Mouse (Mus musculus): ENCODE data around the gene Mgat4a. TPM values are rescaled to one million over a fixed set of nuclear protein-coding genes. Genes with fewer than 3 reads are reported as not detected.

Gene Mgat4a
- 1 to 10 TPM; 5.1 to 8.5 TPM for total RNA-seq (2021)
- long read RNA-seq, experiment 1, partial matches to known transcripts: 0 of 1 reads
- long read RNA-seq, experiment 1, other reads (novel, unspliced or antisense): 1 of 1 reads
- long read RNA-seq, experiment 2, full-length matches to known transcripts: 1 of 1 reads
- long read RNA-seq, experiment 2, partial matches to known transcripts: 0 of 1 reads
- long read RNA-seq, experiment 2, other reads (novel, unspliced or antisense): 0 of 1 reads

DNA sequence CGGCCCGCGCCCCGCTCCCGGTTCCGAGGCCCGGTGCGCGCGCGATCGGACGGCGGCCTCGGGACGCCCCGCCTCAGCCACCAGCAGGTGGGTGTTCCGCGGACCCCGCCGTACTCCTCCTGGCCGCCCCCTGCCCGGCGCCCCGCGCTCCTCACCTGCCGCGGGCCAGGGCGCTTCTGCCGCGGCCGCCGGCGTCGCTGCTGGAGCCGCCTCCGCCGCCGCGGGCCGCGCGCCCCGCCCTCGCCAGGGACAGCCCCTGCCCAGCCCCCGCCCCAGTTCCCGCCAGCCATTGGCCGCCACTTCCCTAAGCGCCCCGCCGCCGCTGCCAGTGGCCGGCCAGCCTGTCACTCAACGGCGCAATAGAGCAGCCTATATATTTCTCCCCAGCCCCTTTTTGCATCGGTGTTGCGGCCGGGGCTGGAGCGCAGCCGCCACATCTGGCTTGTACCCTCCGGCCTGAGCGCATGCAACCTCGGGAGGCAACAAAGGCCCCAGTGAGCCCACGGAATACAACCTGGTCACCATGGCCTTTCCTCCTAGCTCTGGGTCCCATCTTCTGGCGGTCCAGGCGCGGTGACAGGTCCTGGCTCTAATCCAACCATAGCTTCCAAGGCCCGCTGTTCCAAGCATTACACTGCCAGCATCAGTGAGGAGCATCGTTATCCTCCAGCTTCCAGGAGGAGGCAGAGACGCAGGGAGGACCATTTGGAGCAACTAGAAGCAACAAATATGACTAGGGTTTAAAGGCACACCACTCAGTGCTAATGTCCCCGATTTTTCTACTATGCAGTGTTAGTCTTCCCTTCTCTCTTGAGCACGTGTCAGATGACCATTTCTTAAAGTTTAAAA lies at the start of gene Mgat4a:
Mgat4a (minus strand) TSS at position 207 of the 849 bp plus-strand sequence.
- DNase-seq: peak; percentile 91
- intact Hi-C loops (cut with DNase I; ENCODE audit: low total_unique reads): no loop called here

DNA sequence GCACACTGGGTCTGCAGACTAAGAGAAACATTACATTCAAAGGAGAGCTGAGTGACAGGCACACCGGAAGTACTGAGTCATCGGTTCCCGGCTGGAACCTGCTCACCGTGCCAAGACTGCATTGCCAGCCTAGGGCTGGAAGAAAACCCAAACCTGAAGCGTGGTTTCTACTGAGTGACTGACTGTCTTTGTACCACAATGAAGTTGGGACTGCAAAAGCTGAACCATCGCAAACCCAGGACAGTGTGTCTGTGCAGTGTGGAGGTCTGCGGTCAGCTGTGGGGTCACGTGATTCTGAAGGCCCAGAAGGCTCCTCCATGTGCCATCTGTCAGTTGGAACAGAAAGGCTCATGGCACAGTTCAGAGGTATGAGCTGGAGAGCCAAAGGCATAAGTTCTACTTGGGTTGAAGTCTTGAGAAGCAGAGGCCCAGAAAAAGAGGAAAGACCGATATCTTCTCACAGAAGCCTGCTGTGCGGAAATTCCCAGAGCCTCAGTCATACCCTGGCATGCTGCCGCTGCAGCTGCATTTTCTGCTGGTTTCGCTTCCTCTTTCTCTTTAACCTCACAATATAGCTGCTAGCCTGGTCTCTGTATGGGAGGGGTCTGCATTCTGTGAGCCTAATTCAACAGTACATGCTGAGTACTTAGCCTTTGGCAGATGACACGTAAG lies 45.1 kb upstream of the Mgat4a start:
- peak; percentile 75 for DNase-seq
- intact Hi-C loops (cut with DNase I; ENCODE audit: low total_unique reads): no loop called here

DNA sequence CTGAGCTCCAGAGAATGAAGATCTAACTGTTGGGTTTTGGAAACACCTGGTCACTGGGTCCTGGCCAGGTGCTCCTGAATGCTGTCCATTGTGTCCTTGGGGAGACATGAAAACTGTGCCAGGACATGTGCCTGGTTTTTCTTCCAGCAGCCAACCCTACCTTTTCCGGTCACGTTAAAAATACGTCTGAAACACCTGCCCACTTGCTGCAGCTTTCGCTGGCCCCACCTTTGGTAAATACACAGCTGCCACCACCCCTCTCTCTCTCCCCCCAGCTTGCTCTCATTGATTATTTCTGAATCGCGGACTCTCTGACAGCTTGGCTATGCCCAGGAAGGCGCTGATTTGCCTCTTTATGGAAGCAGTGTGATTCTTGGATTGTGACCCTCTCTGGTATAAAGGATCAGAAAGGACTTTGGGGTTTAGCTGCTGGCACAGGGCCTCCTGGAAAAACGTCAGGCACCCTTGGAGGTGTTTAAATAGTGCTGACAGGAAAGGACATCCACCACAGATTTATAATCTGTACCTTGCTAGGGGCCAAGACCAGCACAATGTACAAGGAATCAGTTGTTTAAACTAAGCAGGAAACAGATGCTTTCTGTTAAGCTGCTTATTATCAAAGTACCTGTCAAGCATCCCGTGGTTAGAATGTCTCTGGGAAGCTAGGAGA lies 43.1 kb upstream of the Mgat4a start:
- no peak for DNase-seq
- intact Hi-C loops (cut with DNase I; ENCODE audit: low total_unique reads): no loop called here

DNA sequence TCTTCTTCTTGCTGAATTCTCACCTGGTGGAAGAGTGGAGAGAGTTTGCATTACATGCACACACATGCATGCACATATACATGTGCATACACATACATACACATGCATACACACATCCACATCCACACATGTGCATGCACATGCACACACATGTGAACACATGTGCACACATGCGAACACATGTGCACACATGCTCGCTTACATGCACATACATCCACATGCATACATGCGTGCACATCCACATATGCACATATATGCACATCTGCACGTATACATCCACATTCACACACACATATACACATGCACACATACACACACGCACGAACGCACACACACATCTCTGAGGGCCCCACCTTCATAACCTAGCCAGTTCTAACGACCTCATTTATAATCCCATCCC lies 42.4 kb upstream of the Mgat4a start:
- intact Hi-C loops (cut with DNase I; ENCODE audit: low total_unique reads): no loop called here
- no peak for DNase-seq

DNA sequence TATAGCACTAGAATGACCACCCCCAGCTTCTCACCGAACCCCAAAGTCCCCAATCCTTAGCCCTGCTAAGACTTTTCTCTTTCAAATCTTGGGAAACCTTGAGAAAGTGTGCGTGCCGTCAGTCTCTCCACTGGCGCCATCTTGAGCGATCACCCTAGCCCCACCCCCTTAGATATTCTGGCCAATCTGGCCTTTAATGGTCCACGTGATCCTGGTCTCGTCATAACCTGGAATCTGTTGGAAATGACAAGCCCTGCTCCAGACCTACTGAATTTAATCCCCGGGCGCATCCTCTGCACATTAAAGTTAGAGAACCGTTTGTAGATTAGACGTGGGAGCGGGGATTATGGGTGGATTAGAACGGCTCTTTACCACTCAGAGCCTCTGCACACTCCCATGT lies 38.9 kb upstream of the Mgat4a start:
- intact Hi-C loops (cut with DNase I; ENCODE audit: low total_unique reads): no loop called here
- no peak for DNase-seq

DNA sequence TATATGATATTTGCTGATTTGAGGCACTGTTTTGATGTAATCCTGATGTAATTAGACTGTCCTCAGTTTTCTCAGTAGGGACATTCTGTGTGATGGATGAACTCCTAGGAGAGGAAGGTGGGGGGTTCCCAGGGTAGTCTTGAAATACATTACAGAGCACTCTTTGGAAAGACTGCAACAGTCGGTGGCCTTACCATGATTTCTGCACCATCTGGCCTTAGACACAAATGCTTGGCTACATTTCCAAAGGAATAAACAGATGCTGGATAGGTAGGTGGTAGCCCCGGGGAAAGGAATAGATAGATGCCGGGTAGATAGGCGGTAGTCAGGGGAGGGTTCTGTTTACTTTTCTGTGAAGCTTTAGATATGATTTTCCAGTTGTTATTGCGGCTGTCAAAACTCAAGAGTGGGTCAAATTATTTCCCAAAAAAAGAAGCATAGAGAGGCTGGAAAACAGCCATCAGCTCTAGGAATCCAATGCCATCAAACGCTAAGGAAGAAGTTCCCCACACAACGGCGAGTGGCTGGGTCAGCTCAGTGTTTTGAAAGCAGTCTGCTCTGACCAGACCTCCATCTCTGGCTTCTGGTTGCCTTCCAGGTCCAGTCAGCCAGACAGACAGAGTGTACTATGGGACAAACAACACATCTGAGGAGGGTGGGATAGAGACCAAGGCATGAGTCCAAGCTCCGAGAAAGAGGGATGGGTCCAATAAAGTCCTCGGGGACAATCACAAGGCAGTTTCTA lies 31.9 kb upstream of the Mgat4a start:
- DNase-seq: peak; percentile 20
- intact Hi-C loops (cut with DNase I; ENCODE audit: low total_unique reads): no loop called here

DNA sequence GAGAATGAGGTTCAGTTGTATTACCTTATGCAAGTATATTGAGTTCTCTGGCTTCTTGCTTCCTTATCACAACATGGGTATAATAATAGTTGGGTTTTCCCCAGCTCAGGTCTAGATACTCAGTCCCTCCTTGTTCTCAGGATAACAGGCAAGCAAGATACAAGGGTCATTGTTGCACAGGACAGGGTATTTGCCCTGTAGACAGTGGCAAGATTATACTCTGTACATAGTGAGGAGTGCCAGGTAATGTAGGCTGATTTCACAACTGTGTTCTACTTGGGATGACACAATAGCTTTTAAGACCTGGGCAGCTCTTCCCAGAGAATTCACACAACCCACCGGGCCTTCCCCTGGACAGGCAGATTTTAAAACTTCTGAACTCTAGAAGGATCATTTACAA lies 27.6 kb upstream of the Mgat4a start:
- no peak for DNase-seq
- intact Hi-C loops (cut with DNase I; ENCODE audit: low total_unique reads): no loop called here

DNA sequence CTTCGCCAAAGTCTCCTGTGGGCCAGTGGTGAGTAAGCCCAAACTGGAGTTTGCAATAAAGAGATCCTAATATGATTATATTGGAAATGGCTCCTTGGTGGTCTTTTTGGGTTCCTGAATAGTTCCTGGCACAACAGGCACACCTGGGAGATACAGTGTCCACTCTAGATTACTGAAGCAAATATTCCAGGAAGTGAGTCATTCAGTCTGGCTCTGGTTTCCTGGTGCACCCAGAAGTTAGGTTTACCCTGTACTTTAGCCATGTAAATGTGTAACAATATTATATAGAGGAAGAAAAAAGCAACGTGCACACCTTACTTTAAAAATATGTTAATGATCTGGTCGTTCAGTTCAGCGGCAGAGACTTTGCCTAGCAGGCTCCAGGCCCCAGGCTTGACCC lies 25.9 kb upstream of the Mgat4a start:
- intact Hi-C loops (cut with DNase I; ENCODE audit: low total_unique reads): no loop called here
- no peak for DNase-seq

DNA sequence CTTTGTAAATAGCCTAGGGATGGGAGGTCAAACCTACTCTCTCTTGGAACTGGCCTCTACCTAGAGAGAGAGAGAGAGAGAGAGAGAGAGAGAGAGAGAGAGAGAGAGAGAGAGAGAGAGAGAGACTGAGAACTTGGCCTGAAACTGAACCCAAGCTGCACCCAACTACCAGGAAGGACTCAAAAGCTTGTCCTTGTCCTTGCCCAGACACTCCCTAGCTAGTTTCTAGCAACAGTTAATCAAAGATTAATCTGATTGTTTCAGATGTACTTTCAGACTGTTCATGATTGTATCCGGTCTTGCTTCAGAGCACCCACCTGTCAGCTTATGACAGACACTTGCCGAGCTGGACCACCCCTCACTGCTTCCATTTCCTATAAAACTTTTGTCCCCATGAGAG lies 25.5 kb upstream of the Mgat4a start:
- no peak for DNase-seq
- intact Hi-C loops (cut with DNase I; ENCODE audit: low total_unique reads): no loop called here

DNA sequence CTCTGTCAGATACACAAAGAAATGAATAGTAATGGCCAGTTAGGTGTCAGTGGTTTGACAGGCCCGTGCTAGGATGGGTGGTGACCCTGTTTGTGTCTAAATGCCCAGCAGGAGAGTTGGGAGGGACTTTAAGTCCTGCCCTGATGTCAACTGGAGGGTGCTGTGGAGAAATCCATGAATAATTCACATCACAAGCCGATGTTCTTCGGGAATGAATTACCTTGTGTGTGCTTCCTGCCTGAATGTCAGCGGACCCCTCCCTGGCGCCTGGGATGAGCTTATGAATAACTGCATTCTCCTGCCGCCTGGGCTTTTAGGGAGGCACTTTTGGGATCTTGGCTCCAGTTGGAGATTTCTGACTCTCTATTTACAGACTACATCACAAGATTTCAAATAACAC lies 24.6 kb upstream of the Mgat4a start:
- DNase-seq: no peak
- intact Hi-C loops (cut with DNase I; ENCODE audit: low total_unique reads): no loop called here

DNA sequence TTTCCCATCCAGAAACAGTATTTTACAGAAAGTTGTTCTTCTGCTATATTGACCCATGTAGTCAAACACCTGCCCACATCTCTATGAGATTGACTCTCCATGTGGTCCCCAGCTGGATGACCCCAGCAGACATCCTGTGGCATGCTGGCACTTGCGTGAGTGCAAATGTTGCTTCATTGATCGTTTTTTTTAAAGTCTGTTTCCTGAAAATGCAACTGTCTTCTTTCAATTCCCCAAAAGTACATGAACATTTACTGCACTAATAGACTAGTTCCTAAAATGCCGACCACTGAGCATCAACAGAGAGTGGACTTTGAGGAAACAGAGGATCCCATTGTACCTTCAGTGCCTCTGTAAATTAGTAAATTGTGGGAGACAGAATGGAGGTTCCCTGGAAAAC lies 21.1 kb upstream of the Mgat4a start:
- intact Hi-C loops (cut with DNase I; ENCODE audit: low total_unique reads): no loop called here
- no peak for DNase-seq

DNA sequence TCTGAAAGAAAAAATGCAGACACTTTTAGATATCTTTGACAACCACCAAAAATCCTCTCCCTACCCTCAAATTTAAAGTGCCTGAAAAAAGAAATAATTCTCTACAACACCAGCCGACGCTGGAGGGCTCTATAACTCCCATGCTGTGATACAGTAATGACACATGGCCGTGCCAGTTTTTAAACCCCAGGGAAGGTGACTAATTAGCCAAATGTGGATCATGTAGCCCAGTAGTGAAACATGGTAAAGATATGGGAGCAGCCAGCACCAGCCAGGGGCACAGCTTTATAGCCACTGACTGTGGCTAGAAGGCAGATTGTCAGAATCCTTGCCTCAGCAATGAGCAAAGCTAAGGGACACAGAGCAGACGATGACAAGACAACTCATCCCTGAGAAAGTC lies 19.5 kb upstream of the Mgat4a start:
- intact Hi-C loops (cut with DNase I; ENCODE audit: low total_unique reads): no loop called here

DNA sequence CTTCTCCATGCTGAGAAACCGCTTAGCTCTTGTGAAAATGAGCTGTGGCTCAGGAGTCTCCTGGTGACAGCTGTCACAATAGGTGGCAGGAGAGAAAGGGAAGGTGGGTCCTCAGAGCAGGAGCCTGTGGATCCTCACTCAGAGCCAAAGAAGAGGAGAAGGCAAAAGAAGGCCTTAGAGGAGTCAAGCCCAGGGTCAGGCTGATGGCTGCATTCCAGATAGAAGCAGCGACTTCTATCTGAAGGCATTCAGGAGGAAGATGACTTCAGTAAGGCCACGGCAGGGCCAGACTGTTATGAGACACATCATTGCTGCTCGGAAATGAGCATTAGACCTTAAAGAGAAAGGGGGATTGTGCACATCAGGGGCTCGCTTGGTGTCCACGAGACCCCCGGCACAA lies 11.2 kb upstream of the Mgat4a start:
- no peak for DNase-seq
- intact Hi-C loops (cut with DNase I; ENCODE audit: low total_unique reads): no loop called here

More for the DNA sequence above, 19.5 kb upstream of the Mgat4a start:
- no peak for DNase-seq

DNA sequence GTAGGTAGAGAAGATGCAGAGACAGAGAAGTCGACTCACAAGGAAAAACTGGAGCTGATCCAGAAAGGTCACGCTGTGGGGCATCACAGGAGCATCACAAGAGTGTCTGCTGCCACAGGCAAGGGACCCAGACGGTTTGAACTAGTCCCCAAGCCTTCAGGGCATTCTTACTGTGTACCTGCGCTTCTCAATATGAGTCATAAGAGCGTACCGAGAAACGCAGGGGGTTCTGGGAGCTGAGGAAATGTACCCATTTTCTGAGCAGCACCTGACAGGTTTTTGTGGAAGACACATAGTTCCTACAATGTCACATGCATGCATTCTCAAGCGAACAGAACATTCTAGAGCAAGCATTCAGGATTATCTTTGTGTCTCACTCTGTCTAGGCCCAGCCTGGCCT lies 8.7 kb upstream of the Mgat4a start:
- DNase-seq: no peak
- intact Hi-C loops (cut with DNase I; ENCODE audit: low total_unique reads): no loop called here

DNA sequence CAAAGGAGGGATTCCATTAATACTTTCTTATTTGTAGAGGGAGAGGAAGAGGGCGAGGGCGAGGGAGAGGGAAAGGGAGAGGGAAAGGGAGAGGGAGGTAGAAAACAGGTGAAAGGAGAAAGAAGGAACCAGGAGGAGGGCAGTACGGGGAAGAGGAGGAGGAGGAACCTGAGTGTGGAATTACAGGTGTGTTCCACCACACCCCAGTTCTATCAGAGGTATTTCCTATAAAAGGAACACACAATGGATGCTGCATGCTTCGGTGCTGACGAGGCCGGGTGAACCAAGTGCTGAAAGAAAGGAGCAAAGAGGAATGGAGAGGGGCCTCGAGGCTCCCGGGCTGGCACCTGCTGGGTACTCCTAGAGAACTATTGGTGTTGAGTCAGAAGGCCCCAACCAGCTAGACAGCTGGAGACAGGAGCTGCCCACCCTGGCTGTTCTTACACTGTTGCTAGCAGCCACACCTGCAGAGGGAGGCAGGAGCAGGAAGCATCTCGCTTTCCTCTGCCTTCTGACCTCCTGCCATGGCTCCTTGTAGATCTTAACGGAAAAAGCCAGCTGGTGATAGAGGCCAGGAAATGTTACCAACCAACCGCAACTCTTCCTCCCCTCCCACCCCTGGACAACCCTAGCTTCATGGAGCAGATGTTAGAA lies 5.7 kb upstream of the Mgat4a start:
- DNase-seq: no peak
- intact Hi-C loops (cut with DNase I; ENCODE audit: low total_unique reads): no loop called here

DNA sequence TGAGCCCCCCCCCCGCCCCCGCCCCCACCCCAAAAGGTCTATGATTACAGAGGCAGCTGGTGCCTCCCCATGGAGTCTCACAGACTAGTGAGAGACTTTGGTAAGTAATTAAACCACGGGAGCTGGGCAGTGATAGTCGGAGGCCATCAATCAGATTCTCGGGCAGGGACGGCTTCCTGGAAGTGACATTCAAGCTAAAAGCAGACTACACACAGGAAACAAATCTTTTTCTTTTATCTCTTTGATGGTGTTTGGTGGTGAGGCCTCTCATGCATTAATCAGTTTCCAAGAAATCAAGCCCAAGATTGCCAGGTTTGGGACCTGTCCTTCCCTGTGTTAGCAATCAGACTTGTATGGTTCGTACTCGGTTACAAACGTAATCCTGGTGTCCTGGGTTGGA lies 3.4 kb upstream of the Mgat4a start:
- intact Hi-C loops (cut with DNase I; ENCODE audit: low total_unique reads): no loop called here

DNA sequence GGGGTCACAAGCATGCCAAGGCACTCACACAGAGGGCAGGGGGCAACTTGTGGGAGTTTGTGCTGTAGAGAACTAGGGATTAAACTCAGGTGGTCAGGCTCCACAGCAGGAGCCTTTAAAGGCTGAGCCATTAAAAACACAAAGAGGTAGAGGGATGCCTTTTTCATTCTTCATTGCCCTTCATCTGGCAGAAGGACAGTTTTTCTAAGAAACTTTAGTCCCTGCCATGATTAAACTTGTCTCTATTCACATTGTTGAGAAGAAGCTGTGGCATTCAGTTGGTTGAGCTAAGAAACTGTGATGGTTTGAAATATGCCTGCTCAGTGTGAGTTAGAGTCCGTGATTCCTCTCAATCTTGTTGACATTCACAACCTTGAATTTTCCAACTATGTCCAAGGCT lies 2.2 kb upstream of the Mgat4a start:
- intact Hi-C loops (cut with DNase I; ENCODE audit: low total_unique reads): no loop called here
- DNase-seq: no peak

More for the DNA sequence above, 3.4 kb upstream of the Mgat4a start:
- DNase-seq: no peak

DNA sequence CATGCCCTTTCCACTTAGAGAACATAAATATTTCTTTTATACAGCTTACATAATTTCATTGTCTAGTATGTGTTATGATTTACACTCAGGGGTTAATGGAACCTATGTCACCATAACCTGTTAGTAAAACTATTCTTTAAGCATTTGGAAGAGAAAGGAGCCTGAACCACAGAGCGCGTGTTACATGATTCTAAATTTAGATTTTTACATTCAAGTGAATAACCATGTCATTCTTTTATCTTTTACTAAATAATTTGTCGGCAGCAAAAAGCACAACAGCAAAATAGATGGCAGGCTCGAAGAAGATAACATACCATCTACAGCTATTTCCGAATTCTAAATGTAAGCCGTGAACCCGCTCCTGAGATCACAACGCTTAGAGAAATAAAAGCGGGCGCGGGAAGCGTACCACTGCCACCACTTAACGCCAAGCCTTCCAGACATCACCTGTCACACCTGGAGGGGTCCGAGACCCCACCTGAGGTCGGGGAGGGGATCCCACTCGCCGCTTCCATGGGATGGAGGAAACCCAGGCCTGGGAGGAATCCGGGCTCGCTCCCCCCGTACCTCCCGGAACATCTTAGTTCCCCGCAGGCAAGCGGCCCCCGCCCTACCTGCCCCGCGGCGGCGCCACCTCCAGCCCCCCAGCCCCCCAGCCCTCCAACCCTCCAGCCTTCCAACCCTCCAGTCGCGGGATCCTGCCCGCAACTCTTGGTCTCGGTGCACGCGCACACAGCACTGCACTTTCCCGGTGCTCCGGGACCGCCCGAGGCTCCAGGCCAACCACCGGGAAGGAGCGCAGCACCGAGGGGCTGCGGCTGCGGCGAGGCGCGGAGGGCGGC lies 627 bp downstream of the Mgat4a start:
- peak; percentile 27 for DNase-seq
- intact Hi-C loops (cut with DNase I; ENCODE audit: low total_unique reads): no loop called here
